Mouse (Mus musculus) limb, embryonic 14.5 days (tissue): Measurements from ENCODE around the gene Cacna2d3. TPM values are rescaled to one million over a fixed set of nuclear protein-coding genes. Genes with fewer than 3 reads are reported as not detected.

ENCODE experiments used
- ATAC-seq: fragments of 200-750 bp; cut with Nextera tagmentation; 2 replicates; pipeline ENCODE4 v1.8.0; 2017; ENCODE audit warnings: low read depth, moderate number of reproducible peaks, moderate TSS enrichment; ENCODE audit not compliant: low FRiP score
- DNase-seq: peaks from one replicate; pipeline ENCODE4 v3.0.0-alpha.2; 2015; ENCODE audit warnings: low spot score
- H3K27ac ChIP-seq: fragments of 300-500 bp; sonication (generic); replicated peaks from 2 replicates; pipeline ENCODE4 v1.5.1; 2014; ENCODE audit warnings: low read depth, mild to moderate bottlenecking, low read length, moderate library complexity, mixed read lengths
- H3K27me3 ChIP-seq: fragments of 300-500 bp; sonication (generic); 2 replicates; pipeline ENCODE4 v1.6.1; 2014; ENCODE audit warnings: low read length, mixed read lengths; ENCODE audit not compliant: control insufficient read depth, insufficient read depth
- H3K36me3 ChIP-seq: fragments of 300-500 bp; sonication (generic); 2 replicates; pipeline ENCODE4 v1.6.1; 2014; ENCODE audit warnings: mild to moderate bottlenecking, low read length, moderate library complexity, mixed read lengths; ENCODE audit not compliant: control insufficient read depth, insufficient read depth
- H3K4me1 ChIP-seq: fragments of 300-500 bp; sonication (generic); 2 replicates; pipeline ENCODE4 v1.6.1; 2014; ENCODE audit warnings: antibody characterized with exemption, low read length, mixed read lengths; ENCODE audit not compliant: control insufficient read depth, insufficient read depth
- H3K4me2 ChIP-seq: fragments of 300-500 bp; sonication (generic); replicated peaks from 2 replicates; pipeline ENCODE4 v1.6.1; 2014; ENCODE audit warnings: low read depth, mild to moderate bottlenecking, low read length, moderate library complexity; ENCODE audit not compliant: severe bottlenecking
- H3K4me3 ChIP-seq: fragments of 300-500 bp; sonication (generic); replicated peaks from 2 replicates; pipeline ENCODE4 v1.5.1; 2014; ENCODE audit warnings: low read length
- H3K9ac ChIP-seq: fragments of 300-500 bp; sonication (generic); 2 replicates; pipeline ENCODE4 v1.6.1; 2014; ENCODE audit warnings: mild to moderate bottlenecking, low read depth, low read length, moderate library complexity; ENCODE audit not compliant: severe bottlenecking
- H3K9me3 ChIP-seq: fragments of 300-500 bp; sonication (generic); 2 replicates; pipeline ENCODE4 v1.6.1; 2016; ENCODE audit warnings: low read length; ENCODE audit not compliant: control insufficient read depth
- POLR2A ChIP-seq: fragments of 200-500 bp; IDR thresholded peaks from 2 replicates; pipeline ENCODE4 v1.8.0; 2012; ENCODE audit warnings: inconsistent platforms, mild to moderate bottlenecking, moderate library complexity, borderline replicate concordance; ENCODE audit not compliant: insufficient read depth, insufficient read length; ENCODE audit errors: extremely low read depth
- WGBS: fragments of 180-500 bp; shearing (Covaris S2); extraction: QIAGEN DNeasy Blood & Tissue Kit; methylation state at CpG from one replicate; pipeline ENCODE4 v1.1.7; 2014; 5-methylcytosine and 5-hydroxymethylcytosine counted together
- polyA plus RNA-seq, 2 experiments: library from polyadenylated mRNA; depleted of rRNA in 1 of 2; stranded (reverse) in 1 of 2; unstranded in 1 of 2; fragments of >200 nt; fragmentation: Nextera tagmentation in 1 of 2; extraction: Ambion mirVana in 1 of 2; gene quantifications; 2 replicates each; pipeline versions ENCODE4 v1.2.1 to v1.2.3; 2012 to 2014

Cacna2d3 gene
- polyA plus RNA-seq, 2 experiments, result 4.9 to 6.3 TPM

DNA sequence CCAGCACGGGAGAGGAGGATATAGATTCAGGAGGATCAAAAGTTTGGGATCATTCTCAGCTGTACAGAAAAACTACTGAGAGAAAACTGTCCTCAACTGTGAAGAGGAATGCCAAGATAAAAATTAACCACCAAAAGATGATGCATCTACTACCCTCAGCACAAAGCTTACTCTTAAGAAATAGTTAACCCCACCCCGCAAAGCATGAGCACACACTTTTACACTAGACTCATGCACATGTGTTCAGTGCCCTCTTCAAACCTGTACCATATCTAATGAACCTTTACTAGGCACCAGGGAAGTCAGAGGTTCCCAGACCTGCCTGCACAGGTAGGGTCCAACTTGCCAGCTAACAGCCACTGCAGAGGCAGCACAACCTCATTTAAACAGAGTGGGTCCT, 771.2 kb downstream of the Cacna2d3 start:
- TF ChIP-seq POLR2A, result no peak
- ATAC-seq (no peak), DNase-seq (no peak)
- H3K9ac ChIP-seq, result no peak overlapping the region
- no peak overlapping the region for H3K27ac ChIP-seq
- H3K36me3 ChIP-seq, result no peaks in the 10 kb centered on the region
- H3K27me3 ChIP-seq, result no peaks in the 10 kb centered on the region
- H3K4me1 ChIP-seq, result peaks cover 14% of the 10 kb centered on the region
- no peaks in the 10 kb centered on the region for H3K9me3 ChIP-seq
- no peak overlapping the region for H3K4me3 ChIP-seq
- no peak overlapping the region for H3K4me2 ChIP-seq
- 84% methylated on average over 2 of the region's 2 CpGs for WGBS

DNA sequence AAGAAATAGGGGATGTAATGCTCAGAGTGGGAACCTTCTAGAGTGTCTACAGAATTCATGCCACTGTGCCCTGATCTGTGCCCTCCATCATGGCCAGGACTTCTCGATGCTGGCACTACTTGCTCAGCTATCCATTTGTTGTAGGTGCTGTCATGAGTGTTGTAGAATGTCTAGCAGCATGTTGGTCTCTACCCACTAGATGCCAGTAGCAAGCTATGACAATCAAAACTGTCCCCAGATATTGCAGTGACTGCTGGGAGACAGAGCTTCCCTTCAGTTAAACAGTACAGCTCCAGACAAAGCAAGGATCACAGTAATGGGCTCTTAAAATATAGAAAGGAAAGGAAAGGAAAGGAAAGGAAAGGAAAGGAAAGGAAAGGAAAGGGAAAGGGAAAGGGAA, 771.9 kb downstream of the Cacna2d3 start:
- no peak for TF ChIP-seq POLR2A
- Histone ChIP-seq H3K4me3 (no peak overlapping the region), H3K4me1 (peaks cover 7% of the 10 kb centered on the region), H3K4me2 (no peak overlapping the region), H3K9ac (no peak overlapping the region), H3K27ac (no peak overlapping the region), H3K9me3 (no peaks in the 10 kb centered on the region), H3K36me3 (no peaks in the 10 kb centered on the region), H3K27me3 (no peaks in the 10 kb centered on the region)
- no peak for ATAC-seq
- no peak for DNase-seq
- 85% methylated on average over 1 of the region's 1 CpGs for WGBS

DNA sequence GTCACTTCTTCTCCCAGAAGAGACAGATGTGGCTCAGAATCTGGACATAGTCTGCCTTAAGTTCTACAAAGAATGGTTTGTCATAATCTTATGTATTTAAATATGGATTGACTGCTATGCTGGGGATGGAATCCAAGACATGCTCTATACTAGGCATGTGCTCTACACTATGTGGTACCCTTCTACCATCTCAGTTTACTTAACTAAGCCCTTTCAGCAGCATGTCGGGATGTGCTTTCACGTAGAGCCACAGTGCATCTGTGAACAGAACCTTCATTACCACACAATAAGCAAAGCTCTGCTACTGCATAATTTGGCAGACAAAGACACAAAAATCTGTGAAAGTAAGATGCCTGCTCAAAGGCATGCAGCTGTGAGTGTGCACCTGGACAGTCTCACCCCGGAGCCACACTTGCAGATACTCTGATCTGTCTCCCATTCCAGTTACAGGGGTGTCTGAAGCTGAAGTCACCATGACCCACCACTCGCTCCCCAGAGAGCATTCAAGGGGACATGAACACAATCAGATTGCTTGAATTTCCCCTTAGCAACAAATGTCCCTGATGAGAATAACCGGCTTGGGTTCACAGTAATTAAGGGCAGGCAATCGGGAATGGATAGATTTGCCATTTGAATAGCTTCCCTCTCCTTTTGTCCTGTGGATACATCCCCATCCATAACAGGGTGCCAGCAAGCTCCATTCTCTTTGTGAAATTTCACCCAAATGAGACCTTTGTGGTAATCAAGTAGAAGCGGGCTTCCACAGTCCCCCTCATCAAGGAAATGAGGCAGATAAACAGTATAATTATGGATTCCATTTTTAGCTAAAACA, 773.4 kb downstream of the Cacna2d3 start:
- no peaks in the 10 kb centered on the region for H3K27me3 ChIP-seq
- no peak overlapping the region for H3K4me3 ChIP-seq
- H3K4me2 ChIP-seq, result no peak overlapping the region
- DNase-seq (no peak), ATAC-seq (no peak)
- TF ChIP-seq POLR2A, result no peak
- H3K27ac ChIP-seq, result no peak overlapping the region
- no peaks in the 10 kb centered on the region for H3K36me3 ChIP-seq
- no peak overlapping the region for H3K9ac ChIP-seq
- WGBS, result 84% methylated on average over 7 of the region's 7 CpGs
- no peaks in the 10 kb centered on the region for H3K9me3 ChIP-seq
- H3K4me1 ChIP-seq, result no peaks in the 10 kb centered on the region

DNA sequence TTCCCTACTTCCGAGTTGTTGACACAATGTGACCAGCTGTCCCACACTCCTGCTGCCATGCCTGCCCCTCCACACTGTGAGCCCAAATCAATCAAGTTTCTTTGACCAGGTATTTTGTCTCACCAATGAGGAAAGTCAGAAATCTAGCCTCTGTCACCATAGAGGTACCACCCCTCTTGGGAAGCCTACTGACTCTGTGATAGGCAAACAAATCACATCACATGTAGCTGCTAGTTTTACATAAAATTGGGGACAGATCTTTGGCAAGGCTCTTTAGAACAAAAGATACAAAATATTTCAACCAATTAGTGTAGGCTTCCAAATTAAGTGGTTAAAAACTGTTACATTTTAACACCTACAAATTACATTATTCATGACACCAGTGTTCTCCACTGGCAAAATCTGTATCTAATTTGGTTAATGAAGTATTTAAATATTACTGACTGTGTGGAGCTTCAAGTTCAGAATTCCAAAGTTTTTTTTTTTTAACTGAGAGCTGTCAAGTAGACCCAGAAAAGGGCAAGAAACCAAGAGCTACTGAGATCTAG, 788.8 kb downstream of the Cacna2d3 start:
- H3K27me3 ChIP-seq, result no peaks in the 10 kb centered on the region
- no peaks in the 10 kb centered on the region for H3K36me3 ChIP-seq
- H3K9me3 ChIP-seq, result no peaks in the 10 kb centered on the region
- WGBS, result 75% methylated on average over 1 of the region's 1 CpGs
- H3K4me2 ChIP-seq, result no peak overlapping the region
- H3K27ac ChIP-seq, result no peak overlapping the region
- no peak for ATAC-seq
- TF ChIP-seq POLR2A, result no peak
- H3K4me1 ChIP-seq, result peaks cover 10% of the 10 kb centered on the region
- no peak overlapping the region for H3K4me3 ChIP-seq
- DNase-seq, result no peak
- no peak overlapping the region for H3K9ac ChIP-seq

DNA sequence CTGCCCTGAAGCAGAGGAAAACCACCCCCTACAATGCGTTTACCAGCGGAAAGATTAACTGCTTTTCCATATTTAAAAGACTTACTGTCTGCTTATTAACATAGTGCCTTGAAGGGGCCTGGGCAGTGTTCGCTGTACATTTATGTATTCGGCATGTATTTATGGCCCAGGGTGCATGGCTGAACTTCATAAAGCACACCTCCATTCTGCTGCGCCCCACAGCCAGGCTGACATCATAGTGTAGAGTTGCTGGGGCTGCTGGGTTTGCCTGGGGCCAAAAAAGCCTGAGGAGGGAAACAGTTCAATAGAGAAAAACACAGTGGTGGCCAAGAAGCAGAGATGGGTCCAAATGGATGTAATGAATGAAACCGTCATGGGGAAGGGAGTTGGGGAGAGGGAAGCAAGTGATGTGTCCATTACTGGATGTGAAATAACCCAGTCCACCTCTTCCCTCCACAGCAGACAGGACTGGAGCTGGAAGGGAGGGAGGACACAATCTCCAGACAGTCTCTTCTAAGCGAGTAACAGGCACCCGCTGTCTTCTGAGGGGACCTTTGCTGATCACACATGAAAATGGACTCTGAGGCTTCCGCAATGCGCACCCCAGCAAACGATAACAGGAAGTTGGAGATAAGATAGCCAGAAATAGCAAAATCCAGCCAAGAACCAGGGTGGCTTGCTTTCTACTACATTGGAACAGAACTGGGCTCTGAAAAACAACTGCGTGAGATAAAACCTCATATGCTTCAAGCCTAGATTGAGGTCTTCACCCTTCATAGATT, 798.3 kb downstream of the Cacna2d3 start:
- Histone ChIP-seq H3K9ac (no peak overlapping the region), H3K36me3 (no peaks in the 10 kb centered on the region), H3K27ac (no peak overlapping the region), H3K4me3 (no peak overlapping the region), H3K4me1 (peaks cover 9% of the 10 kb centered on the region), H3K9me3 (no peaks in the 10 kb centered on the region), H3K4me2 (0 out of 2 replicates have a peak overlapping the region, but pooled peaks have one; percentile 3), H3K27me3 (no peaks in the 10 kb centered on the region)
- ATAC-seq (no peak), DNase-seq (no peak)
- WGBS, result 61% methylated on average over 12 of the region's 12 CpGs
- no peak for TF ChIP-seq POLR2A
